8 mouse cellular contexts compared by ENCODE assay signal in the genomic region with DNA sequence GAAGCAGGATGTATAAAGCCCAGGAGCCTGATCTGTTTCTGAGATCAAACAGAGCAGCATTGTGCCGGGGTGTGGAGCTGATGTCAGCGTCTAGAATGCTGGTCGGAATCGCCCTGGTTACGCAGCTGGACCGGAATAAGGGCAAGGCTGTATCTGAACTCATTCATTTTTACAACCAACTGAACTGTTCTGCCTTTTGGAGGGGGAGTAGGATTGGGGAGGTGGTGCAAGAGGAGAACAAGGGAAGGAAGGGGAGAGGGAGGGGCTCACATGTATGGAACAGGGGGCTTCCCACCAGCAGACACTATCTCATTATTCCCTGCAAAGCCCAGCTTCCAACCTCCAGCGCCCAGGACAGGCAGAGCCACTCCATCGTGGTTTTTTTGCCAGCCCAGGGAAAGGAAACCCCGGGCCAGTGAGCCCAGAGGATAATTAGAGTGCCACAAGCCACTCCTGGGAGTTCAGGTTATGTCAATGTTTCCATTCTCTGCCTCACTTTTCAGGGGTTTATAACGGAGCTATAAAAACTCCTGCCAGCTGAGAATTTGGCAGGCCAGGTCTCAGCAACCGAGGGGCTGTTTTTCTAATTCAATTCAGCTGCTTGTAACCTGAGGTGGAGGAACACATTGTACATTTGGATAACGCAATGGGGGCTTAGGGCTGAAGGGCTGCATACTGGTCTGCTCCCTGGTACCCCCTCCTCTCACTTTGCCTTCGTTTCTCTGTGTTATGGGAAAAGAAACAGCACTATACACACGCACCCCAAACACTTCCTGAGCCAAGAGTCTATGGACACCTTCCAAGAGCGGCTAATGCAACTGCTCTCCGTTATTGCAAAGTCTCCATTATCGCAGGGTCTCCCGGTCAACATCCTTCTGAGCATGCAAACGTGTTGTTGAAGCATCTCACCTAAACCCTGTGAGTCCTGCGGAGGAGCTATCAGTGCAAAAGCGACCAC.
DNase-seq lines count a peak whose midpoint lies in the region; ATAC-seq and TF ChIP-seq lines count a peak whose summit lies in the region.

No protein-coding gene starts in this region.

- peak overlapping the region; percentile 20 for H3K4me2 ChIP-seq in neural tube, embryonic 11.5 days (ENCODE audit: low read depth)

- no peak overlapping the region for H3K9ac ChIP-seq in neural tube, embryonic 11.5 days (ENCODE audit: low read length)

- H3K4me1 ChIP-seq in cerebellum, adult 2 months (ENCODE audit: control insufficient read depth, insufficient read depth, low read length), result no peaks in the 10 kb centered on the region; the same call in 1 of the 2 replicates
- H3K4me1 ChIP-seq in neural tube, embryonic 11.5 days (ENCODE audit: control insufficient read depth, insufficient read depth, low read length), result peaks cover 18% of the 10 kb centered on the region

- no peak for TF ChIP-seq CTCF in cerebellum, adult 2 months (IDR thresholded peaks at IDR 0.05; ENCODE audit: borderline replicate concordance, insufficient read depth, low read depth, low read length)
- no peak for TF ChIP-seq CTCF in brain, embryonic 14.5 days (IDR thresholded peaks at IDR 0.05; ENCODE audit: borderline replicate concordance, extremely low read depth, insufficient read depth, insufficient read length)

- no peak for TF ChIP-seq POLR2A in cerebellum, adult 2 months (IDR thresholded peaks at IDR 0.05; ENCODE audit: borderline replicate concordance, insufficient read depth, low read length)
- no peak for TF ChIP-seq POLR2A in brain, embryonic 14.5 days (IDR thresholded peaks at IDR 0.05; ENCODE audit: borderline replicate concordance, extremely low read depth, insufficient read depth, insufficient read length, poor library complexity, severe bottlenecking)

- 15% methylated on average over 21 of the region's 21 CpGs for WGBS in cerebellum, adult 2 months
- WGBS in neural tube, embryonic 11.5 days, result 22% methylated on average over 21 of the region's 21 CpGs

- DNase-seq in cerebellum, adult 2 months, result peak in 1 of 2 experiments; percentile 23
- peak; percentile 93 for DNase-seq in brain, embryonic 14.5 days (ENCODE audit: low read depth)
- DNase-seq in heart, adult 9 months (ENCODE audit: low spot score in 2 of 2), result peak; percentile 36 to 51
- DNase-seq in layer of hippocampus, postnatal 10 days (ENCODE audit: low spot score in 2 of 2), result peak; percentile 22 to 41
- DNase-seq in neural tube, embryonic 11.5 days (ENCODE audit: low spot score), result peak; percentile 78
- DNase-seq in urinary bladder, postnatal 4 days (ENCODE audit: low spot score in 2 of 2), result no peak

- H3K4me3 ChIP-seq in cerebellum, adult 2 months (replicated peaks; ENCODE audit: insufficient read depth, low read depth, low read length), result peak overlapping the region; percentile 1
- H3K4me3 ChIP-seq in neural tube, embryonic 11.5 days (ENCODE audit: low read depth, low read length), result no peak overlapping the region

- no peaks in the 10 kb centered on the region for H3K27me3 ChIP-seq in cerebellum, adult 2 months (ENCODE audit: control insufficient read depth, insufficient read depth, low read length)
- H3K27me3 ChIP-seq in neural tube, embryonic 11.5 days (ENCODE audit: control insufficient read depth, insufficient read depth, low read length), result peaks cover 6% of the 10 kb centered on the region; the same call in 1 of the 2 replicates

- H3K36me3 ChIP-seq in neural tube, embryonic 11.5 days (ENCODE audit: control insufficient read depth, insufficient read depth, low read length), result no peaks in the 10 kb centered on the region

- no peak overlapping the region for H3K27ac ChIP-seq in cerebellum, adult 2 months (ENCODE audit: insufficient read depth, low read length)
- H3K27ac ChIP-seq in neural tube, embryonic 11.5 days (ENCODE audit: low read depth, low read length), result no peak overlapping the region

- H3K9me3 ChIP-seq in neural tube, embryonic 11.5 days (ENCODE audit: control insufficient read depth, low read length), result no peaks in the 10 kb centered on the region

- no peak for ATAC-seq in cerebellum, adult (ENCODE audit: insufficient number of reproducible peaks, low FRiP score, low TSS enrichment)
- peak; percentile 91 for ATAC-seq in neural tube, embryonic 11.5 days (ENCODE audit: insufficient read depth, low FRiP score, low TSS enrichment)
- no peak for ATAC-seq in activated CD4-positive, CD25-positive, alpha-beta regulatory T cell, adult 4 months

Comparison
In these comparisons a context has a peak if more than half of its experiments do, and no peak if none do; other contexts are left out.
1. DNase-seq: peak in brain, embryonic 14.5 days (single experiment), heart, adult 9 months (2 of 2), layer of hippocampus, postnatal 10 days (2 of 2) and neural tube, embryonic 11.5 days (single experiment); none in urinary bladder, postnatal 4 days (0 of 2).